Mouse (Mus musculus) erythroblast, embryonic 14.5 days (primary cell): ENCODE results near the gene Hist2h3c2.

Experiments used
- GATA1 ChIP-seq: IDR thresholded peaks from 2 replicates; pipeline ENCODE4 v1.6.1; 2012; ENCODE audit warnings: low read length, inconsistent platforms, mixed read lengths
- TAL1 ChIP-seq: IDR thresholded peaks from 3 replicates; pipeline ENCODE4 v1.6.1; 2012; ENCODE audit warnings: low read length, inconsistent platforms, mixed read lengths

DNA sequence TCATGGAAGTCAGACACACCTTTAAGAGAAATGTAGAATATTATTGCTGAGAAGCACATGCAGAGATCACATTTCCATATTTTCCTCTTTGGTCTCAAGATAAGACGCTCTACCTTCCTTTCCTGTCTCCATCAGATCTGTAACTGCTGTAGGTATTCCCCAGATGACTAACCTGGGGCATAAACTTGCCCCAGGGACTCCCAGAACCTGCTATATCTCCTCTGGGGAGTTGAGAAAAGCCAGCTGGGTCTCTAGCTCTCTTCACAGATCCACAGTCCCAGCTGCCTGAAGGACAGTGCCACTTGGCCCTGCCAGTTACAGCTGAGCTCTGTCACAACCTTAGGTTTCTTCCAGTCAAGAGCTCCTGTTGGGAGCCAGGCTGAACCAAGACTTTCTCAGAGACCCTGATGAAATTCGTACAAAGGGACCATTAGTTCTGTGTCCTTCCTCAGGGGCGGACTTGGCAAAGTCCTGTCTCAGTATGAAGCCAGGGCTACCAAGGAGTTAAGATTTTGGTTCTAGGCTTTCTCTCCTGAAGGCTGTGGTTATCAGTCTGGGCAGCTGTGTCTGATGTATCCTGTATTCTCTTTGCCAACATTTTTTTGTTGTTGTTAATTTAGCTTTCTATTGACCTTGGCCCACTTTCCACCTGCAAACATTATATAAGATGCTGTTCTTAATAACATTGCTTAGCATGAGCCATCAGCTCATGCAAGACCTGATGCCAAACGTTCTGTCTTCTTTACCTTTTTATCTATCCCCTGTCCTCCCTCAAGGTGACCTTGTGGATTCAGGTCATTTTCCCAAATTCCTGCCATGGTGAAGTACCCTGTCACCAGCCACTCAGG lies 7.8 kb downstream of the Hist2h3c2 start:
- TF ChIP-seq GATA1 = no peak
- TF ChIP-seq TAL1 = no peak
